Mouse (Mus musculus): Measurements from ENCODE around the gene Tead1. TPM values are rescaled to one million over a fixed set of nuclear protein-coding genes. Genes with fewer than 3 reads are reported as not detected.

Gene Tead1
- 38.2 and 42.1 TPM in 2 replicates for polyA plus RNA-seq (2012; rRNA removed)
- 23.2 and 23.5 TPM in 2 replicates for polyA plus RNA-seq (2014; fragmentation: Nextera tagmentation; extraction: Ambion mirVana)

DNA sequence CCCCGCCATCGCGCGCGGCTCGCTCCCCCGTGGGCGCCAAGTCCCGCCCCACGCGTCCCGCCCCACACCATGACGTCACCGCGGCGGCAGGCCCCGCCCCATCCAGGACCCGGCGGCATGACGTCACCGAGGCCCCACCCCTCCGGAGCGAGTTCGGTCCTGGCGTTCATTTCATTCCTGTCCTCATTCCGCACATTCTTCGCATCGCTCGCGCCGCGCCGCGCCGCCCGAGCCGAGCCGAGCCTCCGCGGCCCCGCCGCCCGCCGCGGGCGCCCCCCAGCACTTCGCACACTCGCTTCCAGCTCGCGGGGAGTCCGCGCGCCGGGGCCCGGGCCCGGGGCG, at the start of gene Tead1:
TSS of gene Tead1 (plus strand) at position 148 of the 342 bp plus-strand sequence.
- DNase-seq (ENCODE audit: low spot score) = peak; percentile 89
- H3K4me2 ChIP-seq (replicated peaks; ENCODE audit: low read depth, low read length, severe bottlenecking) = peak within 1 kb of the TSS; percentile 71
- peak within 1 kb of the TSS; percentile 91 for H3K9ac ChIP-seq (ENCODE audit: low read depth, low read length, severe bottlenecking)
- whole genome bisulfite sequencing = 0% methylated on average over 14 of the region's 57 CpGs
- TF ChIP-seq POLR2A (IDR thresholded peaks at IDR 0.05; ENCODE audit: borderline replicate concordance, extremely low read depth, insufficient read depth, insufficient read length) = no peak
- H3K4me3 ChIP-seq (replicated peaks; ENCODE audit: low read length) = peak within 1 kb of the TSS; percentile 85
- peak; percentile 89 for ATAC-seq (ENCODE audit: low FRiP score, low read depth)
- peak within 1 kb of the TSS; percentile 98 for H3K27ac ChIP-seq (replicated peaks; ENCODE audit: low read depth, low read length)
- H3K4me1 ChIP-seq (ENCODE audit: control insufficient read depth, insufficient read depth, low read length) = peaks cover 26% of the 10 kb centered on the region
- no peaks in the 10 kb centered on the region for H3K9me3 ChIP-seq (ENCODE audit: control insufficient read depth, low read length)
- no peaks in the 10 kb centered on the region for H3K27me3 ChIP-seq (ENCODE audit: control insufficient read depth, insufficient read depth, low read length)
- H3K36me3 ChIP-seq (ENCODE audit: control insufficient read depth, insufficient read depth, low read length) = no peaks in the 10 kb centered on the region

- no peaks in the 10 kb centered on the region for H3K36me3 ChIP-seq (ENCODE audit: control insufficient read depth, insufficient read depth, low read length)
- H3K4me1 ChIP-seq (ENCODE audit: control insufficient read depth, insufficient read depth, low read length) = no peaks in the 10 kb centered on the region
- no peak overlapping the region for H3K27ac ChIP-seq (replicated peaks; ENCODE audit: low read depth, low read length)
- no peak overlapping the region for H3K9ac ChIP-seq (ENCODE audit: low read depth, low read length, severe bottlenecking)
- no peaks in the 10 kb centered on the region for H3K27me3 ChIP-seq (ENCODE audit: control insufficient read depth, insufficient read depth, low read length)
- ATAC-seq (ENCODE audit: low FRiP score, low read depth) (no peak), DNase-seq (ENCODE audit: low spot score) (no peak)
- no peak overlapping the region for H3K4me3 ChIP-seq (replicated peaks; ENCODE audit: low read length)
- H3K4me2 ChIP-seq (replicated peaks; ENCODE audit: low read depth, low read length, severe bottlenecking) = no peak overlapping the region
- H3K9me3 ChIP-seq (ENCODE audit: control insufficient read depth, low read length) = no peaks in the 10 kb centered on the region
- TF ChIP-seq POLR2A (IDR thresholded peaks at IDR 0.05; ENCODE audit: borderline replicate concordance, extremely low read depth, insufficient read depth, insufficient read length) = no peak
- 80% methylated on average over 10 of the region's 10 CpGs for WGBS
Observed at GRCm38 (mm10) chr7:112634505-112635213, 44.5 kb upstream of the Tead1 start.

GRCm38 (mm10) chr7:112635936-112636335, 43.2 kb upstream of the Tead1 start:
- H3K27ac ChIP-seq (replicated peaks; ENCODE audit: low read depth, low read length) = no peak overlapping the region
- no peaks in the 10 kb centered on the region for H3K4me1 ChIP-seq (ENCODE audit: control insufficient read depth, insufficient read depth, low read length)
- H3K27me3 ChIP-seq (ENCODE audit: control insufficient read depth, insufficient read depth, low read length) = no peaks in the 10 kb centered on the region
- WGBS = 89% methylated on average over 2 of the region's 2 CpGs
- H3K9me3 ChIP-seq (ENCODE audit: control insufficient read depth, low read length) = no peaks in the 10 kb centered on the region
- no peak overlapping the region for H3K4me3 ChIP-seq (replicated peaks; ENCODE audit: low read length)
- no peak for TF ChIP-seq POLR2A (IDR thresholded peaks at IDR 0.05; ENCODE audit: borderline replicate concordance, extremely low read depth, insufficient read depth, insufficient read length)
- no peak for DNase-seq (ENCODE audit: low spot score)
- H3K4me2 ChIP-seq (replicated peaks; ENCODE audit: low read depth, low read length, severe bottlenecking) = no peak overlapping the region
- no peak overlapping the region for H3K9ac ChIP-seq (ENCODE audit: low read depth, low read length, severe bottlenecking)
- no peak for ATAC-seq (ENCODE audit: low FRiP score, low read depth)
- H3K36me3 ChIP-seq (ENCODE audit: control insufficient read depth, insufficient read depth, low read length) = no peaks in the 10 kb centered on the region

- DNase-seq (ENCODE audit: low spot score) = no peak
- H3K27ac ChIP-seq (replicated peaks; ENCODE audit: low read depth, low read length) = no peak overlapping the region
- ATAC-seq (ENCODE audit: low FRiP score, low read depth) = no peak
- WGBS = 89% methylated on average over 6 of the region's 6 CpGs
- H3K4me3 ChIP-seq (replicated peaks; ENCODE audit: low read length) = no peak overlapping the region
- no peak for TF ChIP-seq POLR2A (IDR thresholded peaks at IDR 0.05; ENCODE audit: borderline replicate concordance, extremely low read depth, insufficient read depth, insufficient read length)
- no peaks in the 10 kb centered on the region for H3K9me3 ChIP-seq (ENCODE audit: control insufficient read depth, low read length)
- no peaks in the 10 kb centered on the region for H3K36me3 ChIP-seq (ENCODE audit: control insufficient read depth, insufficient read depth, low read length)
- H3K9ac ChIP-seq (ENCODE audit: low read depth, low read length, severe bottlenecking) = no peak overlapping the region
- H3K27me3 ChIP-seq (ENCODE audit: control insufficient read depth, insufficient read depth, low read length) = no peaks in the 10 kb centered on the region
- no peaks in the 10 kb centered on the region for H3K4me1 ChIP-seq (ENCODE audit: control insufficient read depth, insufficient read depth, low read length)
- no peak overlapping the region for H3K4me2 ChIP-seq (replicated peaks; ENCODE audit: low read depth, low read length, severe bottlenecking)
Observed at GRCm38 (mm10) chr7:112643866-112644543, 35.1 kb upstream of the Tead1 start.

DNA sequence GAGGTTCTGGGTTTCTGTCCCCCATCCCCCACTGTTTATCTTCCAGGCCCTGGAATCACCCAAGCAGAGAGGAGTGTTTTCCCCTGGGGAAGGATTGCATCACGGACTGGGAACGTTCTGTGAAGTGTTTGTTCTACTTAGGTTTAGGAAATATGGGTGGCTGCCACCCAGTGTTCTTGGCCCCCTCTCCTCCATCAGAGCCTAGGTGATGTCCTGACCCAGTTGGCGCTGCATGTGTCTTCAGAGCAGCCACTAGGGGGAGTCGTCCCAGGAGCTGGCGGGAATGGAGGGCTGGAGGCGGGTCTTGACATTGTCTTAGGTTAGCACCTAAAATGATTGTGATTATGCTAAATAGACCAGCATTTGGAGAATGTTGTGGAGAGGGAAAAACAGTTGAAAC, 34.4 kb upstream of the Tead1 start:
- no peak overlapping the region for H3K9ac ChIP-seq (ENCODE audit: low read depth, low read length, severe bottlenecking)

More for the DNA sequence above, 34.4 kb upstream of the Tead1 start:
- Histone ChIP-seq H3K9me3 (ENCODE audit: control insufficient read depth, low read length) (no peaks in the 10 kb centered on the region), H3K4me3 (replicated peaks; ENCODE audit: low read length) (no peak overlapping the region), H3K36me3 (ENCODE audit: control insufficient read depth, insufficient read depth, low read length) (no peaks in the 10 kb centered on the region), H3K4me2 (replicated peaks; ENCODE audit: low read depth, low read length, severe bottlenecking) (no peak overlapping the region), H3K27me3 (ENCODE audit: control insufficient read depth, insufficient read depth, low read length) (no peaks in the 10 kb centered on the region), H3K4me1 (ENCODE audit: control insufficient read depth, insufficient read depth, low read length) (no peaks in the 10 kb centered on the region), H3K27ac (replicated peaks; ENCODE audit: low read depth, low read length) (no peak overlapping the region)
- TF ChIP-seq POLR2A (IDR thresholded peaks at IDR 0.05; ENCODE audit: borderline replicate concordance, extremely low read depth, insufficient read depth, insufficient read length) = no peak
- DNase-seq (ENCODE audit: low spot score) (no peak), ATAC-seq (ENCODE audit: low FRiP score, low read depth) (no peak)
- 88% methylated on average over 6 of the region's 6 CpGs for WGBS

Data from limb, embryonic 14.5 days (tissue).